Mouse (Mus musculus) liver, postnatal 0 days (tissue): ENCODE results near the gene Scrt2.

Source experiments
- CTCF ChIP-seq: sonication (generic); IDR thresholded peaks from 2 replicates; pipeline ENCODE4 v1.5.1; 2016; ENCODE audit warnings: antibody characterized with exemption, low read depth
- EP300 ChIP-seq: IDR thresholded peaks from 2 replicates; pipeline ENCODE4 v1.6.1; 2016; ENCODE audit warnings: antibody characterized with exemption, low read depth, mild to moderate bottlenecking

GRCm38 (mm10) chr2:152056368-152057251, 24.7 kb upstream of the Scrt2 start:
- TF ChIP-seq CTCF (no peak), EP300 (no peak)
